Mouse (Mus musculus) right cerebral cortex, postnatal 14 days (tissue): Measurements from ENCODE around the gene Gpam.

Experiments used
- DNase-seq: peaks from one replicate; pipeline ENCODE4 v3.0.0; 2022

Gpam gene

GRCm38 (mm10) chr19:55100227-55101140 is 26.6 kb downstream of the Gpam start:
- no peak for DNase-seq

GRCm38 (mm10) chr19:55099184-55100160 is 27.6 kb downstream of the Gpam start:
- peak; percentile 72 for DNase-seq

GRCm38 (mm10) chr19:55098409-55099183 is 28.4 kb downstream of the Gpam start:
- DNase-seq, result peak; percentile 57

GRCm38 (mm10) chr19:55097396-55097967 is 29.6 kb downstream of the Gpam start:
- no peak for DNase-seq

- DNase-seq, result no peak
These were observed 30.4 kb downstream of the Gpam start for GRCm38 (mm10) chr19:55096666-55097065.

- no peak for DNase-seq
These were observed 31.5 kb downstream of the Gpam start for GRCm38 (mm10) chr19:55095547-55095946.

- DNase-seq, result peak; percentile 19
These were observed 35.2 kb downstream of the Gpam start for GRCm38 (mm10) chr19:55091602-55092413.

- no peak for DNase-seq
These were observed 36.2 kb downstream of the Gpam start for GRCm38 (mm10) chr19:55090885-55091284.

GRCm38 (mm10) chr19:55090142-55090541 is 36.9 kb downstream of the Gpam start:
- no peak for DNase-seq

GRCm38 (mm10) chr19:55087776-55088175 is 39.3 kb downstream of the Gpam start:
- no peak for DNase-seq

GRCm38 (mm10) chr19:55085857-55086185 is 41.2 kb downstream of the Gpam start:
- no peak for DNase-seq

GRCm38 (mm10) chr19:55084971-55085856 is 41.8 kb downstream of the Gpam start:
- no peak for DNase-seq

GRCm38 (mm10) chr19:55076822-55077221 is 50.2 kb downstream of the Gpam start:
- DNase-seq, result no peak

- no peak for DNase-seq
These were observed 54.0 kb downstream of the Gpam start for GRCm38 (mm10) chr19:55073004-55073403.

GRCm38 (mm10) chr19:55069054-55069453 is 58.0 kb downstream of the Gpam start:
- DNase-seq, result no peak

- DNase-seq, result no peak
These were observed 63.8 kb downstream of the Gpam start for GRCm38 (mm10) chr19:55063272-55063671.

- DNase-seq, result no peak
These were observed 64.5 kb downstream of the Gpam start for GRCm38 (mm10) chr19:55062501-55062900.

GRCm38 (mm10) chr19:55061951-55062350 is 65.1 kb downstream of the Gpam start:
- no peak for DNase-seq

- no peak for DNase-seq
These were observed 65.6 kb downstream of the Gpam start for GRCm38 (mm10) chr19:55061447-55061901.

GRCm38 (mm10) chr19:55060964-55061363 is 66.1 kb downstream of the Gpam start:
- peak; percentile 84 for DNase-seq
